Mouse (Mus musculus) bone marrow, adult 2 months (tissue): ENCODE results near the gene Dpp9.

ENCODE experiments used
- CTCF ChIP-seq: fragments of 200-500 bp; IDR thresholded peaks from 2 replicates; pipeline ENCODE4 v1.5.1; 2011; ENCODE audit warnings: low read length, control low read depth; ENCODE audit not compliant: control insufficient read depth, insufficient read depth
- POLR2A ChIP-seq: fragments of 200-500 bp; IDR thresholded peaks from 2 replicates; pipeline ENCODE4 v1.6.1; 2011; ENCODE audit warnings: low read depth, mild to moderate bottlenecking, control low read depth, low read length, borderline replicate concordance; ENCODE audit not compliant: control insufficient read depth

DNA sequence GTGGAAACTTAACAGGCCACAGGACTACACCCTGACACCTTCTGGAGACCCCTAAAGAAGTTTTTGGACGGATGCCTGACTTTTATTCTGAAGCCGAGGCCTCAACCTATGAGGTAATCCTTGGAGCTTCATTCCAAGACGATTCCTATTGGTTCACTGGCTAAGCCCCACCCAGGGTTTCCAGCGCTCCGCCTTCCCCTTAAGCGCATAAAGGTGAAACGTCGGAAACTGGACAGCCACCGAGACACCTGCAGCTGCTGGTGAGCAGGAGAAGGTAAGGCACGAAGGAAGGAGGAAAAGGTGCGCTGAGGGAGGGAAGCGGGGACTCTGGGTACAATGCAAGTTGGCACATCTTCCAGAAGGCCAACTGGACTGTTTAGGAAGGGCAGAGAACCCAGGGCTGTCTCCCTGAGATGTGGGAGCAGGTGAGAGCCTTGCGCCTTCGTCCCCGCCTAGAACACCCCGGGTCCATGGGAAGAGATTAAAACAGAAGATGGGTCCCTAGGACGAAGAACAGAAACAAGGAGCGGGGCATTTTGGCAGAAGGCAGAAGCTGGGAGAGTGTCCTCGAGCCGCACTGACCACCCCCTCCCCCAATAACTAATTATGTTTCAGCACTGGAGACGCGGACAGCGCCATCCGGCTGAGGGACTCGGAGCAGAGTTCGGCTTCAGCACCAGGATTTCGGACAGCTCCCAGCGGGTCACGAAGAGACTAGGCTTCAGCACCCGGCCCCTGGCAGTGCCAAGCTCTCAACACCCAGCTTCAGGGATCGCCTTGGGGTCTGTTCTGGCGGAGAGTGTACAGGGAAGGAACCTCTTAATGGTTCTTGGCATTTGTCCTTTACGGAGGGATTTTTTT, 23.1 kb upstream of the Dpp9 start:
- no peak for TF ChIP-seq CTCF
- 0 out of 2 replicates have a peak, but pooled peaks have one; percentile 7 for TF ChIP-seq POLR2A
